Mouse (Mus musculus): ENCODE measurements around the gene Rassf8. TPM values are rescaled to one million over a fixed set of nuclear protein-coding genes. Genes with fewer than 3 reads are reported as not detected.

Rassf8 gene
- polyA plus RNA-seq, 1 experiment from 2014 or later = 13.6 TPM

- Histone ChIP-seq H3K9me3 (no peaks in the 10 kb centered on the region), H3K4me3 (no peak overlapping the region), H3K9ac (no peak overlapping the region), H3K27ac (no peak overlapping the region), H3K4me2 (no peak overlapping the region), H3K4me1 (peaks cover 10% of the 10 kb centered on the region), H3K27me3 (no peaks in the 10 kb centered on the region), H3K36me3 (peaks cover 26% of the 10 kb centered on the region)
- 89% methylated on average over 6 of the region's 6 CpGs for WGBS
- ATAC-seq (ENCODE audit: insufficient number of reproducible peaks, low FRiP score, low TSS enrichment, low read depth) = no peak
These were observed 63.5 kb downstream of the Rassf8 start for GRCm38 (mm10) chr6:145810015-145810414.

- H3K36me3 ChIP-seq = peaks cover 31% of the 10 kb centered on the region
- WGBS = 89% methylated on average over 1 of the region's 1 CpGs
These were observed 64.6 kb downstream of the Rassf8 start for GRCm38 (mm10) chr6:145811174-145811573.

GRCm38 (mm10) chr6:145815200-145815599 is 68.7 kb downstream of the Rassf8 start:
- Histone ChIP-seq H3K27ac (no peak overlapping the region), H3K4me3 (no peak overlapping the region), H3K4me2 (no peak overlapping the region), H3K27me3 (no peaks in the 10 kb centered on the region), H3K9me3 (no peaks in the 10 kb centered on the region), H3K9ac (no peak overlapping the region), H3K4me1 (no peaks in the 10 kb centered on the region), H3K36me3 (peaks cover 51% of the 10 kb centered on the region)
- ATAC-seq (ENCODE audit: insufficient number of reproducible peaks, low FRiP score, low TSS enrichment, low read depth) = no peak
- WGBS = 43% methylated on average over 15 of the region's 15 CpGs

More at GRCm38 (mm10) chr6:145811174-145811573, 64.6 kb downstream of the Rassf8 start:
- no peak for ATAC-seq (ENCODE audit: insufficient number of reproducible peaks, low FRiP score, low TSS enrichment, low read depth)
- H3K4me2 ChIP-seq = no peak overlapping the region
- H3K27ac ChIP-seq = no peak overlapping the region
- no peak overlapping the region for H3K4me3 ChIP-seq
- no peaks in the 10 kb centered on the region for H3K9me3 ChIP-seq
- no peaks in the 10 kb centered on the region for H3K27me3 ChIP-seq
- H3K4me1 ChIP-seq = peaks cover 9% of the 10 kb centered on the region
- no peak overlapping the region for H3K9ac ChIP-seq

DNA sequence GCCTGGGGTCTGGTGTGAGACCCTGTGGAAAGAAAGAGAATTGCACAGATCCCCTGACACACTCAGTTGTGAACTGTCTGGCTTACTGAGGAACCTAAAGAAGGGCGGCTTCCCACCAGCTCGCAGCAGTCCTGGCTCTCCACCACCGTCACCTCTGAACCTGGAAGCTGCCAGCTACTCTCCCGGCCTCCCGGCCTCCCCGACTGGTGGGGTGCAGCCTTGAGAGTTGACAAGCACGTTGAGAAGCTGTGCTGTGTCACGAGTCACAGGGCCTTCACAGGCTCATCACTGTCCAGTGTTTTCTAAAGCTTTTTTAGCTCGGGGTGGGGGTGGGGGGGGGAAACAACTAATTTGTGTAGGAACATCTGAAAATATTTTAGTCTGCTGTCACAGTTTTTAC is 72.6 kb downstream of the Rassf8 start:
- Histone ChIP-seq H3K27me3 (no peaks in the 10 kb centered on the region), H3K9me3 (no peaks in the 10 kb centered on the region), H3K4me1 (no peaks in the 10 kb centered on the region), H3K9ac (no peak overlapping the region), H3K4me2 (no peak overlapping the region), H3K36me3 (peaks cover 41% of the 10 kb centered on the region), H3K4me3 (no peak overlapping the region), H3K27ac (no peak overlapping the region)
- ATAC-seq (ENCODE audit: insufficient number of reproducible peaks, low FRiP score, low TSS enrichment, low read depth) = no peak
- WGBS = 90% methylated on average over 9 of the region's 9 CpGs

GRCm38 (mm10) chr6:145822218-145822617 is 75.7 kb downstream of the Rassf8 start:
- Histone ChIP-seq H3K4me1 (no peaks in the 10 kb centered on the region), H3K27me3 (no peaks in the 10 kb centered on the region), H3K27ac (no peak overlapping the region), H3K4me3 (no peak overlapping the region), H3K36me3 (peaks cover 34% of the 10 kb centered on the region), H3K9ac (no peak overlapping the region), H3K9me3 (peaks cover 6% of the 10 kb centered on the region; the same call in 1 of the 2 replicates), H3K4me2 (no peak overlapping the region)
- ATAC-seq (ENCODE audit: insufficient number of reproducible peaks, low FRiP score, low TSS enrichment, low read depth) = no peak
- 78% methylated on average over 5 of the region's 5 CpGs for WGBS

- Histone ChIP-seq H3K4me3 (no peak overlapping the region), H3K36me3 (peaks cover 30% of the 10 kb centered on the region), H3K4me1 (no peaks in the 10 kb centered on the region), H3K9me3 (peaks cover 6% of the 10 kb centered on the region; the same call in 1 of the 2 replicates), H3K27me3 (no peaks in the 10 kb centered on the region), H3K4me2 (no peak overlapping the region), H3K27ac (peak overlapping the region; percentile 27), H3K9ac (no peak overlapping the region)
- WGBS = 65% methylated on average over 6 of the region's 6 CpGs
- ATAC-seq (ENCODE audit: insufficient number of reproducible peaks, low FRiP score, low TSS enrichment, low read depth) = no peak; the same call in 1 of the 2 replicates
These were observed 76.6 kb downstream of the Rassf8 start for GRCm38 (mm10) chr6:145823103-145823502.

- Histone ChIP-seq H3K4me1 (no peaks in the 10 kb centered on the region), H3K9ac (no peak overlapping the region), H3K9me3 (peaks cover 6% of the 10 kb centered on the region; the same call in 1 of the 2 replicates), H3K4me3 (no peak overlapping the region), H3K27me3 (no peaks in the 10 kb centered on the region), H3K4me2 (no peak overlapping the region), H3K36me3 (peaks cover 25% of the 10 kb centered on the region), H3K27ac (no peak overlapping the region)
- WGBS = 53% methylated on average over 5 of the region's 5 CpGs
- ATAC-seq (ENCODE audit: insufficient number of reproducible peaks, low FRiP score, low TSS enrichment, low read depth) = no peak
These were observed 77.2 kb downstream of the Rassf8 start for GRCm38 (mm10) chr6:145823588-145824234.

- ATAC-seq (ENCODE audit: insufficient number of reproducible peaks, low FRiP score, low TSS enrichment, low read depth) = no peak
- Histone ChIP-seq H3K27ac (no peak overlapping the region), H3K4me2 (no peak overlapping the region), H3K9me3 (peaks cover 6% of the 10 kb centered on the region; the same call in 1 of the 2 replicates), H3K9ac (no peak overlapping the region), H3K4me3 (no peak overlapping the region), H3K27me3 (no peaks in the 10 kb centered on the region), H3K36me3 (peaks cover 14% of the 10 kb centered on the region), H3K4me1 (no peaks in the 10 kb centered on the region)
- 86% methylated on average over 4 of the region's 4 CpGs for WGBS
These were observed 79.8 kb downstream of the Rassf8 start for GRCm38 (mm10) chr6:145826305-145826704.

- Histone ChIP-seq H3K36me3 (peaks cover 12% of the 10 kb centered on the region), H3K9me3 (peaks cover 6% of the 10 kb centered on the region; the same call in 1 of the 2 replicates), H3K4me2 (no peak overlapping the region), H3K4me1 (no peaks in the 10 kb centered on the region), H3K27me3 (no peaks in the 10 kb centered on the region), H3K4me3 (no peak overlapping the region), H3K9ac (no peak overlapping the region), H3K27ac (no peak overlapping the region)
- 80% methylated on average over 16 of the region's 16 CpGs for WGBS
- ATAC-seq (ENCODE audit: insufficient number of reproducible peaks, low FRiP score, low TSS enrichment, low read depth) = no peak
These were observed 82.7 kb downstream of the Rassf8 start for GRCm38 (mm10) chr6:145829062-145829835.

- Histone ChIP-seq H3K27ac (no peak overlapping the region), H3K36me3 (peaks cover 7% of the 10 kb centered on the region), H3K4me2 (0 out of 2 replicates have a peak overlapping the region, but pooled peaks have one; percentile 6), H3K4me1 (no peaks in the 10 kb centered on the region), H3K9me3 (peaks cover 5% of the 10 kb centered on the region; the same call in 1 of the 2 replicates), H3K27me3 (no peaks in the 10 kb centered on the region), H3K9ac (no peak overlapping the region), H3K4me3 (no peak overlapping the region)
- no peak for ATAC-seq (ENCODE audit: insufficient number of reproducible peaks, low FRiP score, low TSS enrichment, low read depth)
- WGBS = 14% methylated on average over 8 of the region's 8 CpGs
These were observed 83.6 kb downstream of the Rassf8 start for GRCm38 (mm10) chr6:145830117-145830516.

DNA sequence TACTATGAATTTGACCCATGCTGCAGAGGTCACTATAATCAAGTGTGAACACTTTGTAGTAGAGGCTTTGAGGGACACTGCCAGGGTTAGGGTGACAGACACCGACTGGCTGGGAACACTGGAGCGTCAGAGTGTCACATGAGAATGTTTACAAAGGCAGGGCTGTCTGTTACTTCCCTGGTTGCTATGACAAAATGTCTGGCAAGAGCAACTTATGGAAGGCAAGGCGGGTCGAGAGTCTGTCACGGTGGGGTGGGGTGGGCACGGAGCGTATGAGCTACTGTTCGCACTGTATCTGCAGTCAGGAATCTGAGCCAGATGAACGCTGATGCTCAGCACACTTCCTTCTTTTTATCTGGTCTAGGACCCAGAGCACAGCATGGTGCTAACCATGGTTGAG is 84.1 kb downstream of the Rassf8 start:
- no peaks in the 10 kb centered on the region for H3K9me3 ChIP-seq
- no peak for ATAC-seq (ENCODE audit: insufficient number of reproducible peaks, low FRiP score, low TSS enrichment, low read depth)
- no peaks in the 10 kb centered on the region for H3K27me3 ChIP-seq
- WGBS = 59% methylated on average over 9 of the region's 9 CpGs
- H3K27ac ChIP-seq = no peak overlapping the region
- no peaks in the 10 kb centered on the region for H3K4me1 ChIP-seq
- peaks cover 2% of the 10 kb centered on the region for H3K36me3 ChIP-seq
- no peak overlapping the region for H3K9ac ChIP-seq
- 0 out of 2 replicates have a peak overlapping the region, but pooled peaks have one; percentile 6 for H3K4me2 ChIP-seq
- no peak overlapping the region for H3K4me3 ChIP-seq

GRCm38 (mm10) chr6:145832927-145833326 is 86.4 kb downstream of the Rassf8 start:
- no peaks in the 10 kb centered on the region for H3K36me3 ChIP-seq
- H3K9me3 ChIP-seq = no peaks in the 10 kb centered on the region
- no peaks in the 10 kb centered on the region for H3K27me3 ChIP-seq
- no peak for ATAC-seq (ENCODE audit: insufficient number of reproducible peaks, low FRiP score, low TSS enrichment, low read depth)
- no peak overlapping the region for H3K9ac ChIP-seq
- no peak overlapping the region for H3K4me2 ChIP-seq
- no peak overlapping the region for H3K4me3 ChIP-seq
- WGBS = 78% methylated on average over 8 of the region's 8 CpGs
- no peaks in the 10 kb centered on the region for H3K4me1 ChIP-seq
- H3K27ac ChIP-seq = no peak overlapping the region

Measured in limb, embryonic 15.5 days (tissue).